Mouse (Mus musculus) limb, embryonic 15.5 days (tissue): ENCODE data around the gene Fmn2. TPM values are rescaled to one million over a fixed set of nuclear protein-coding genes. Genes with fewer than 3 reads are reported as not detected.

Experiments
- ATAC-seq: fragments of 200-750 bp; cut with Nextera tagmentation; 2 replicates; pipeline ENCODE4 v1.8.0; 2017; ENCODE audit warnings: low read depth, moderate TSS enrichment; ENCODE audit not compliant: insufficient number of reproducible peaks, low FRiP score, low TSS enrichment
- H3K27ac ChIP-seq: fragments of 300-500 bp; sonication (generic); 2 replicates; pipeline ENCODE4 v1.5.1; 2015; ENCODE audit warnings: moderate library complexity, mild to moderate bottlenecking, inconsistent platforms
- H3K27me3 ChIP-seq: fragments of 300-500 bp; sonication (generic); 2 replicates; pipeline ENCODE4 v1.6.1; 2015; ENCODE audit warnings: inconsistent platforms
- H3K36me3 ChIP-seq: fragments of 300-500 bp; sonication (generic); 2 replicates; pipeline ENCODE4 v1.6.1; 2015; ENCODE audit warnings: inconsistent platforms
- H3K4me1 ChIP-seq: fragments of 300-500 bp; sonication (generic); 2 replicates; pipeline ENCODE4 v1.6.1; 2015; ENCODE audit warnings: inconsistent platforms
- H3K4me2 ChIP-seq: fragments of 300-500 bp; sonication (generic); 2 replicates; pipeline ENCODE4 v1.6.1; 2015; ENCODE audit warnings: mild to moderate bottlenecking, inconsistent platforms
- H3K4me3 ChIP-seq: fragments of 300-500 bp; sonication (generic); 2 replicates; pipeline ENCODE4 v1.5.1; 2015; ENCODE audit warnings: mild to moderate bottlenecking, inconsistent platforms
- H3K9ac ChIP-seq: fragments of 300-500 bp; sonication (generic); 2 replicates; pipeline ENCODE4 v1.6.1; 2015; ENCODE audit warnings: inconsistent platforms
- H3K9me3 ChIP-seq: fragments of 300-500 bp; sonication (generic); 2 replicates; pipeline ENCODE4 v1.6.1; 2016; ENCODE audit warnings: inconsistent platforms
- WGBS: fragments of 180-500 bp; shearing (Covaris S2); methylation state at CpG from one replicate; pipeline ENCODE4 v1.1.7; 2015; 5-methylcytosine and 5-hydroxymethylcytosine counted together
- polyA plus RNA-seq: library from polyadenylated mRNA; unstranded; fragments of >200 nt; fragmentation: Nextera tagmentation; extraction: Ambion mirVana; gene quantifications from 2 replicates; pipeline ENCODE4 v1.2.1, GENCODE M21; 2015

Gene Fmn2
- polyA plus RNA-seq, 1 experiment from 2014 or later: 0.83 TPM

DNA sequence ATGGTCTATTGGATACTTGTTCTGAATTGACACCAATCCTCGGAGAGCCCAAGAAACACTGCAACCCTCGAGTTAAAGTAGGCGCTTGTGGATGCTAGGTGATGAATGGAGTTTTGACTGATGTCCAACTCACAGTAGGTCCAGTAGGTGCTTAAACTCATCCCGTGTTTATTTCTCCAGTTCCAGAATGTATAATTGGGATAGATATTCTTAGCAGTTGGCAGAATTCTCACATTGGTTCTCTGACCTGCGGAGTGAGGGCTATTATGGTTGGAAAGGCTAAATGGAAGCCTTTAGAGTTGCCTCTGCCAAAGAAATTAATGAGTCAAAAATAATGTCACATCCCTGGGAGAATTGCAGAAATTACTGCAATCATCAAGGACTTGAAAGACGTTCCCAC, 62.9 kb downstream of the Fmn2 start:
- WGBS: 89% methylated on average over 6 of the region's 6 CpGs
- no peaks in the 10 kb centered on the region for H3K36me3 ChIP-seq
- H3K4me2 ChIP-seq: no peak overlapping the region
- no peaks in the 10 kb centered on the region for H3K27me3 ChIP-seq
- H3K4me3 ChIP-seq: no peak overlapping the region
- H3K27ac ChIP-seq: no peak overlapping the region
- no peak overlapping the region for H3K9ac ChIP-seq
- no peaks in the 10 kb centered on the region for H3K4me1 ChIP-seq
- no peaks in the 10 kb centered on the region for H3K9me3 ChIP-seq
- no peak for ATAC-seq

DNA sequence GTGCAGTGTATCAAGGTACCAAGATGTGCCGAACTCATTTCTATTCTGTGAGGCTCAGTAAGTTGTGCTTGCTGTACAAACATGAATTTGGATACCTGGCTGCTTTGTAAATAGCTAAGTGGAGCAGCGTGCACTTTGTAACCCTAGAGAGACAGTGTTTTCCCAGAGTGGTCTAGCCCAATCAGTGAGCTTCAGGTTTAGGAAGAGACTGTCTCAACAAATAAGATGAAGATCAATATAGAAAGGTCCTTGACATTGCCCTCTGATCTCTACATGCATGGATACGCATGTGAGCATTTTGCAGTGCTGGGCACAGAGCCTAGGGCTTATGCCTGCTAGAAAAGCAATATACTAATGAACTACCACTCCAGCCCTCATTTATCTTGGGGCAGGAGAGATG, 67.0 kb downstream of the Fmn2 start:
- H3K9me3 ChIP-seq: no peaks in the 10 kb centered on the region
- no peak overlapping the region for H3K9ac ChIP-seq
- no peak overlapping the region for H3K4me3 ChIP-seq
- no peak overlapping the region for H3K4me2 ChIP-seq
- no peaks in the 10 kb centered on the region for H3K4me1 ChIP-seq
- no peak overlapping the region for H3K27ac ChIP-seq
- 88% methylated on average over 3 of the region's 3 CpGs for WGBS
- H3K27me3 ChIP-seq: no peaks in the 10 kb centered on the region
- no peaks in the 10 kb centered on the region for H3K36me3 ChIP-seq
- no peak for ATAC-seq

DNA sequence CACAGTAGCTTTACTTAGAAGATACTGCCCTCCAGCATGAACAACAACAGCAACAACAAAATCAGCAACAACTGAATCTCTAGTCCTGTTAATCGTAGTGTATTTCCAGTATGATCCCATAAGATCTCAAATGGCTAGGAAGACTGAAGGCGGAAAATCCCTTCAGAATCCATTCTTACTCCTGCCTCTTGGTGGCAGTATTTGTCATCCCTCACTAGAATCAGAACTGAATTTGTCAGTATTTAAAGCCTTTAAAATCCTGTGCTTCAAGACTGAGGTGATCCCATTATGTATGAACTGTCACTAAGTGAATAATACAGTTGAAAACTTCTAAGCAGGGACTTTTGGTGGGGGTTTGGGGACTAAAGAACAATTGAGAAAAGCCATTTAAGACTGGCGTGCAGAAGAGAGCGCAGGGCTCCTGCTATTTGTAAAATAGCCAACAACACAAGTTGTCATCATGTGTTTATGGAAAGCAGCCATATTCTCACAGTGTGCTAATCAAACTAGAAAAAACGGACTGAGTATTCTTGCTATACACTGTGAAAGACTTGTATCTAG, 90.9 kb downstream of the Fmn2 start:
- H3K36me3 ChIP-seq: no peaks in the 10 kb centered on the region
- WGBS: 61% methylated on average over 5 of the region's 5 CpGs

DNA sequence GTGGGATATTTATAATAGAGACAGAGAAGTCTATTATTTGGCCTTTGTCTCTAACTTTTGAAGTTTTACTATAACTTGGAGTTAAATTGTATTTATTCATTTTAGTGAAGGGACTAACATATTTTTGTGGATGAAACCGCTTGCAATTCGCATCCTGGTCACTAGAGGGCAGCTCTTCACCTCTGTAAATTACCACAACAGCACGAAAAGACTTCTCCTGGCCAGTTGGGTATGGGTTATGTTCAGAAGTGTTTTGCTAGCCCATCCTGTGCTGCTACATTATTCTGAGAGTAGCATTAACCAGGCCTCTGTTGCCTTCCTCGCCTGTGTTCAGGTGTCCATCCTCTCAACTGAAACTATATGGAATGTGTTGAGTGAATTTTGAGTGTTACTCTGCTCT, 93.4 kb downstream of the Fmn2 start:
- Histone ChIP-seq H3K4me3 (no peak overlapping the region), H3K27me3 (no peaks in the 10 kb centered on the region), H3K4me2 (no peak overlapping the region), H3K27ac (no peak overlapping the region), H3K4me1 (no peaks in the 10 kb centered on the region), H3K36me3 (no peaks in the 10 kb centered on the region), H3K9ac (no peak overlapping the region), H3K9me3 (no peaks in the 10 kb centered on the region)
- ATAC-seq: no peak
- WGBS: 7% methylated on average over 4 of the region's 4 CpGs

More for the DNA sequence above, 90.9 kb downstream of the Fmn2 start:
- Histone ChIP-seq H3K4me1 (no peaks in the 10 kb centered on the region), H3K27ac (no peak overlapping the region), H3K4me3 (no peak overlapping the region), H3K27me3 (no peaks in the 10 kb centered on the region), H3K4me2 (no peak overlapping the region), H3K9ac (no peak overlapping the region), H3K9me3 (no peaks in the 10 kb centered on the region)
- ATAC-seq: no peak

DNA sequence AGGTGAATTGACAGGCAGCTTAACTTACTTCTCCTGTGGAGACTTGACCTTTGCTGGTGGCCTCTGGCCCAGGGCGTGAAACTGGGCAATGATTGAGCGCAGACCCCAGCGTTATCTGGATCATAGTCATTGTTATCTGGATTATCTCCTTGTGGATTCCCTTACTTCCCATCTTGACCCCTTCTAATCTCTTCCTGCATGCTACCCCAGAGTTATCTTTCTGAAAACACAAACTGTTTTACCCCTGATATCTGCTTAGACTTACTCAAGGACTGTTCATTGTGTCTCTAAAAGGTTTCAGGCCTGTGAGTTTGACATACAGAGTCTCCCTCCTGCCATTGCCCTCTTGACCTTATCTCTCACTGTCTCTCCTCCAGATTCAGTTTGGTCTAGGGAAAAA, 95.9 kb downstream of the Fmn2 start:
- H3K36me3 ChIP-seq: no peaks in the 10 kb centered on the region
- no peak overlapping the region for H3K9ac ChIP-seq
- H3K27me3 ChIP-seq: no peaks in the 10 kb centered on the region
- H3K4me1 ChIP-seq: no peaks in the 10 kb centered on the region
- 82% methylated on average over 3 of the region's 3 CpGs for WGBS
- no peak overlapping the region for H3K4me2 ChIP-seq
- no peak overlapping the region for H3K27ac ChIP-seq
- ATAC-seq: no peak
- no peak overlapping the region for H3K4me3 ChIP-seq
- no peaks in the 10 kb centered on the region for H3K9me3 ChIP-seq

DNA sequence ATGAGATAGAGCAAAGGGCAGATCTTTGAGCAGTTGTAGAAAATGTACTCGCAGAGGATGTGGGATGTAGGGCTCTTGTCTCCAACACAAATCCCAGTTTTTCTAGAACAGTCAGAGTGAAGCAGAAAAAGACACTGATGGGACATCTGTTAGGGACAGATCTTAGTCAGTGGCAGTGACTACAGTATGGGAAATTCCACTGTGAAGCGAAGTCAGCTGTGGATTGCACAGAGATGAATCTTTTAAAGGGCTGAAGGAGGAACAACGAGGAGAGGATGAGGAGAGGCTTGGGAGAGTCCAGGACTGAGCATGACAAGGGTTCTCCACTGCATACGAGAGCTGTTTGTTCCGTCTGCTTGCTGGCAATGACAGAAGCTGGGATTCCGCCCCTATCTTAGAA, 96.6 kb downstream of the Fmn2 start:
- no peak overlapping the region for H3K27ac ChIP-seq
- no peak overlapping the region for H3K9ac ChIP-seq
- no peaks in the 10 kb centered on the region for H3K4me1 ChIP-seq
- WGBS: 84% methylated on average over 6 of the region's 6 CpGs
- no peaks in the 10 kb centered on the region for H3K36me3 ChIP-seq
- no peak overlapping the region for H3K4me3 ChIP-seq
- no peaks in the 10 kb centered on the region for H3K27me3 ChIP-seq
- no peak for ATAC-seq
- H3K4me2 ChIP-seq: no peak overlapping the region
- no peaks in the 10 kb centered on the region for H3K9me3 ChIP-seq

DNA sequence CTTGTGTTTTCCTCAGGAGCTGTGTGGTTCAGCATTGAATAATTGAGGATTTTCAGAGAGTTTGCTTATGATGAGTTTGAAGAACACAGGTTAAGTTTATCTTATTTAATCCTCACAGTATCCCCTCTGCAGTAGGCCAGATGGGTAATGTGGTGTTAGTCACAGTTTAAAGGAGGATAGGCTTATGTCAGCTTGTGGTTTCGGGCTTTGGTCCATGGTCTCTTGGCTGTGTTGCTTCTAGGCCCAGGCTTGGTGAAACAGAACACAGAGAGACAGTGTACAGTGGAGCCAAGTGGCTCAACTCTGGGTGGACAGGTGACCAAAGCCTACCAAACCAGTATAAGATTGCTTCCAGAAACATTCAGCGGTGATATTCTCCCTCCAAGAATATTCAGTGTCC, 98.4 kb downstream of the Fmn2 start:
- ATAC-seq: no peak
- 89% methylated on average over 2 of the region's 2 CpGs for whole genome bisulfite sequencing

DNA sequence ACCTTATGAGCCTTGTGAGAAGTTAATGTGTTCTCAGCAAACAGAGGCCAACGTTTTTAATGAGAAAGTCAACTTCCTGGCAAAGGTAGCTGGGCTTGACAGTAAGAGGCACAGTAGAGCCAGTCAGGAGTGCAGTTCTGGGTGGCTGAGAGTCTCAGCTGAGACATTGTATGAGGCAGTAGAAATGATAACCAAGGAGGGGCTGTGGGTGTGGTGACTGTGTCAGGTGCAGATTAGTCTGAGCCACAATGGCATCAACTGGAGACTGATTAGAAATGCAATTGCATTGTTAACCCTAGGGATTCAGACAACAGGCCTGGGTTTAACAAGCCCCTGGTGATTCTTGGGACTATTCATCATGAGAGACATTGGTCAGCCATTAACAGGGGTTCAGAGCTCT, 99.0 kb downstream of the Fmn2 start:
- H3K9ac ChIP-seq: no peak overlapping the region
- H3K4me3 ChIP-seq: no peak overlapping the region
- no peak for ATAC-seq
- H3K36me3 ChIP-seq: no peaks in the 10 kb centered on the region
- H3K27me3 ChIP-seq: no peaks in the 10 kb centered on the region
- WGBS: 18% methylated on average over 1 of the region's 1 CpGs
- H3K4me2 ChIP-seq: no peak overlapping the region
- H3K9me3 ChIP-seq: no peaks in the 10 kb centered on the region
- H3K4me1 ChIP-seq: no peaks in the 10 kb centered on the region
- no peak overlapping the region for H3K27ac ChIP-seq

More for the DNA sequence above, 98.4 kb downstream of the Fmn2 start:
- Histone ChIP-seq H3K9me3 (no peaks in the 10 kb centered on the region), H3K4me3 (no peak overlapping the region), H3K9ac (no peak overlapping the region), H3K27me3 (no peaks in the 10 kb centered on the region), H3K4me1 (no peaks in the 10 kb centered on the region), H3K4me2 (no peak overlapping the region), H3K36me3 (no peaks in the 10 kb centered on the region), H3K27ac (no peak overlapping the region)

DNA sequence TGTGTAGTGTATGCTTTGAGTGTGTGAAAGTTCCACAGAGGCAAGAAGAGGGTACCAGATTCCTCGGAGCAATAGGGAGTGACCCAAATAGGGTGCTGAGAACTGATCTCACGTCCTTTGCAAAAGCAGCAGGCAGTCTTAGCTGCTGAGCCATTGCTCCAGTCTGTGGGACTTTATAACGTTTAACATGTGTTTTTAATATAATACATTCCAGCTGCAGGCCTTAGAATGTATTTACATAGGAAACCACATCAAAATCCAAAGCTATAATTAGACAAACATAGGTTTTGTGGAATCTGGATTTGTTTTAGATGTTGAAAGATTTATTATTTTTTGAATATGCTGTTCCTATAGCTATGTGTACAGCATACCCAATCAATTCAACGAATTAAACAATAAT, 115.7 kb downstream of the Fmn2 start:
- Histone ChIP-seq H3K4me2 (no peak overlapping the region), H3K36me3 (no peaks in the 10 kb centered on the region), H3K9ac (no peak overlapping the region), H3K9me3 (no peaks in the 10 kb centered on the region), H3K4me1 (no peaks in the 10 kb centered on the region), H3K4me3 (no peak overlapping the region), H3K27ac (no peak overlapping the region), H3K27me3 (no peaks in the 10 kb centered on the region)
- ATAC-seq: peak; percentile 52; the same call in 1 of the 2 replicates
- WGBS: 25% methylated on average over 4 of the region's 4 CpGs

DNA sequence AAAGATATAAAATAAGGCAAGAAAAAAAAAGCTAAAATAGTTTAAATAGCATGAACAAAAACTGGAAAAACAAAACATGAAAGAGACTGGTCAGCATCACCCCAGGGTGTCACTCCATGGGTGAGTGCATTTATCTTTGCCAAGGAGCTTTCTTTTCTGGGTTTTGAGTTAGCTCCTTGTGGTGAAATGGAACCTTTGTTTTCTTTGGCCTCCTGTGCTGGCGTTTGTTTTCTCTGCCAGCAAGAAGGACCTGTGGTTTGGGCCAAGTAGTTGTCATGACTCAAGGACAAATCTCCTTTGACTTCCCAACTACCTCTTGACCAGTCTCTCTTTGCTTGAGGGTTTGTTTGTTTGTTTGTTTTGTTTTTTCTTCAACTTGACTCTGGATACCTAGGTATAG, 119.9 kb downstream of the Fmn2 start:
- no peak overlapping the region for H3K4me2 ChIP-seq
- no peak overlapping the region for H3K9ac ChIP-seq
- no peaks in the 10 kb centered on the region for H3K9me3 ChIP-seq
- H3K27me3 ChIP-seq: no peaks in the 10 kb centered on the region
- 65% methylated on average over 1 of the region's 1 CpGs for WGBS
- H3K4me1 ChIP-seq: no peaks in the 10 kb centered on the region
- no peak overlapping the region for H3K27ac ChIP-seq
- H3K4me3 ChIP-seq: no peak overlapping the region
- no peaks in the 10 kb centered on the region for H3K36me3 ChIP-seq
- ATAC-seq: no peak

DNA sequence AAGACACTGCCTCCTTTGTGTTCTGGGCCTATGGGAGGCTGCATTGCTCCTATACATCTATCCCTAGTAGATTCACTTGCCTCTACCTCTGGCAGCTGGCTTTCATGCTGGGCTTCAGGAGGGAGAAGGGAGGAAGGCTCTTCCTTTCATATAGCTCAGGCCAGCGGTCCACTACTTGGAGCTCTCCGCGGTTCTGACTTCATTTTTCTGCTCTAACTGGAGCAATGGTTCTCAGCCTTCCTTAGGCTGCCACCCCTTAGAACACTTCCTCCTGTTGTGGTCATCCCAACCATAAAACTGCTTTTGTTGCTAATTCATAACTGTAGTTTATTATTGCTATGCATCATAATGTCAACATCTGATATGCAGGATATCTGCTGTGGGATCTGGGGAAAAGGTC, 121.4 kb downstream of the Fmn2 start:
- H3K9ac ChIP-seq: no peak overlapping the region
- no peaks in the 10 kb centered on the region for H3K9me3 ChIP-seq
- no peak for ATAC-seq
- no peak overlapping the region for H3K27ac ChIP-seq
- no peak overlapping the region for H3K4me2 ChIP-seq
- H3K36me3 ChIP-seq: no peaks in the 10 kb centered on the region
- H3K4me3 ChIP-seq: no peak overlapping the region
- no peaks in the 10 kb centered on the region for H3K4me1 ChIP-seq
- WGBS: 37% methylated on average over 3 of the region's 3 CpGs
- H3K27me3 ChIP-seq: no peaks in the 10 kb centered on the region

DNA sequence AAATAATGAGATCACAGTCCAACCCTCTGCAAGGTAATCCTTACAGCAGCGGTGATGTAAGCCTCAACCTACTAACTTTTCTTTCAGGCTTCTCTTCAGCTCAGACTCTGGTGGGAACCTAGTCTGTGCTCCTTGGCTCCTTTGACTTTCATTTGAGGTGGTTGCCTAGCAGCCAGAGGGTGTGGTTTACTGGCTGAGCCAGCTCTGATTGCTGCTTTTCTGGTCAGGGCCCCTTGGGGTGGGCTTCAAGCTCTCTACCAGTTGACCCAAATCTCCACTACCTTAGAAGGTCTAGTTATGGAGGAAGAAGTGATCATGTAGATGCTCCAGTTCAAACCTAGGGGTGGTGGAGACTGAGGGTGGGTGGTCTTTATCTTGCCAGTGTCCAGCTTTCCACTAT, 128.4 kb downstream of the Fmn2 start:
- Histone ChIP-seq H3K9ac (no peak overlapping the region), H3K36me3 (no peaks in the 10 kb centered on the region), H3K9me3 (no peaks in the 10 kb centered on the region), H3K27ac (no peak overlapping the region), H3K27me3 (no peaks in the 10 kb centered on the region), H3K4me2 (no peak overlapping the region), H3K4me3 (no peak overlapping the region), H3K4me1 (0 out of 2 replicates have a peak, but pooled peaks cover 3% of the 10 kb centered on the region)
- WGBS: 64% methylated on average over 1 of the region's 1 CpGs
- no peak for ATAC-seq

DNA sequence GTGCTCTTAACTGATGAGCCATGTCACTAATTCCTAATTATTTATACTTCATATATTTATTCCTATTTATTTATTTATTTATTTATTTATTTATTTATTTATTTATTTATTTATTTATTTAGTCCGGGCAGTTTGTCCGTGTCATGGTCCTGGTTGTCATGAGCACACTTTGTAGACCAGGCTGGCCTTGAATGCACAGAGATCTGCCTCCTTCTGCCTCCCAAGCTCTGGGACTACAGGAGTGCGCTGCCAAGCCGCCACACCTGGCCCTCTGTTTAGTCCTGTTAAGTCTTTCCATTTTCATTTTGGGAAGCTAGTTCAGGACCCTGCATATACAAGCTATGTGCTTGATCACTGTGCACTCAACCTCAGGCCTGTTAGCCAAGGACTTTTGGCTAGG, 134.7 kb downstream of the Fmn2 start:
- Histone ChIP-seq H3K4me3 (no peak overlapping the region), H3K4me2 (no peak overlapping the region), H3K27ac (no peak overlapping the region), H3K27me3 (no peaks in the 10 kb centered on the region), H3K9ac (no peak overlapping the region), H3K9me3 (no peaks in the 10 kb centered on the region), H3K4me1 (no peaks in the 10 kb centered on the region), H3K36me3 (no peaks in the 10 kb centered on the region)
- 87% methylated on average over 4 of the region's 4 CpGs for WGBS
- no peak for ATAC-seq
